Mouse (Mus musculus) megakaryocyte progenitor cell, adult 5-6 weeks (primary cell): ENCODE results near the gene Tmem19. TPM values are rescaled to one million over a fixed set of nuclear protein-coding genes. Genes with fewer than 3 reads are reported as not detected.

Source experiments
- ATAC-seq: replicated peaks from 2 replicates; pipeline ENCODE4 v1.8.0; 2016; ENCODE audit warnings: mild to moderate bottlenecking, moderate TSS enrichment, inconsistent platforms; ENCODE audit not compliant: poor library complexity
- total RNA-seq, 2 experiments: library from RNA; stranded (forward) in 1 of 2; stranded (reverse) in 1 of 2; fragments of 157-497, 149-512 nt in 1 of 2; fragments of 200-1000 nt in 1 of 2; gene quantifications; 2 replicates each; pipeline versions ENCODE4 v1.2.3 to v1.2.4; 2015 to 2017

Gene Tmem19
- 13.1 and 14.3 TPM in 2 replicates for total RNA-seq (2015)
- 14.5 and 19.4 TPM in 2 replicates for total RNA-seq (2017)

DNA sequence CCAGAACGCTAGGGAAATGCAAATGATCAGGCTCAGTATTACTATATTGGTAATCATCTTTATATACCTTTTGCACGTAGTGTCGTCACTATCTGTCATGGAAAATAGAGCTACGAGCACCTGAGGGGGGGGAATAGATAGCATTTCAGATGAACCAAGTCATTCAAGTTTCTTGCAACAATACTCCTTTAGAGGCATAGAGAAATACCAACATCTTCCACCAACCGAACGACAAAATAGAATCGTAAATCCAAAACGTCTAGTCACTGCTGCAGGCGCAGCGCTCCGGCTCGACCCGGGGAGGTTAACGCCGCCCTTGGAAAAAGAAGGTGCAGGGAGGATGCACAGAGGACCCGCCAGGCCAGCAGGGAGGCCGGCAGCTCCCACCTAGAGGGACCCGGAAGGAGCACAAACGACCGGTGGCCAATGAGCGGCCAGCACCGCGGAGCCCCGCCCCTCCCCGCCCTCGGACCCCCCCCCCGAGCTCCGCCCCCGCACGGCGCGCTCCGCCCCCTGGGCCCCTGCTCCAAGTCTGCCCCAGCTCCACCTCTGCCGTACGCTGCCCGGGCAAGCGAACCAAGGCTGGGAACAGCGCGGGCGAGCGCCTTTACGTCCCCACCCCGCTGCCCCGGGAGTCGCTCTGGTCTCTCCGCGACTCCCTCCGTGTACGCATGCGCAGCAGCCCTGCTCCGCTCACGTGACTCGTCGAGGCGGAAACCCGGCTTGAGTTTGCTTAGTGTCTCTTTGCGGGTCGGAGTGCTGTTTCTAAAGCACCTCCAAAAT lies at the start of gene Tmem19:
Gene Tmem19, minus strand, starts transcription at position 662 of the 783 bp plus-strand sequence.
- ATAC-seq = peak; percentile 94

DNA sequence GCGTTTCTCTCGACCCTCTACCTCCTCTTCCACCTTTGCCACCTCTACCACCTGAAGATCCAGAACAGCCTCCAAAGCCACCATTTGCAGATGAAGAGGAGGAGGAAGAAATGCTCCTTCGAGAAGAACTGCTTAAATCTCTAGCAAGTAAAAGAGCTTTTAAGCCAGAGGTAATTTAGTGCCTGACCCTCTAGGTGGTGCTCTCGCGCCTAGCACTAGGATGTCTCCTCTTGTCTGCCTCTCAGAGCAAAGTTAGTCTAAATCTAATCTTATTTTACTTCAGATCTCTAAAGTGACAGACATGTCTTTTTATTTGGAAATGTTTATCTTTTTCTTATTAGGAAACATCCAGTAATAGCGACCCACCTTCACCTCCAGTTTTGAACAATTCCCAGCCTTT lies 44.1 kb upstream of the Tmem19 start:
- ATAC-seq = peak; percentile 97

DNA sequence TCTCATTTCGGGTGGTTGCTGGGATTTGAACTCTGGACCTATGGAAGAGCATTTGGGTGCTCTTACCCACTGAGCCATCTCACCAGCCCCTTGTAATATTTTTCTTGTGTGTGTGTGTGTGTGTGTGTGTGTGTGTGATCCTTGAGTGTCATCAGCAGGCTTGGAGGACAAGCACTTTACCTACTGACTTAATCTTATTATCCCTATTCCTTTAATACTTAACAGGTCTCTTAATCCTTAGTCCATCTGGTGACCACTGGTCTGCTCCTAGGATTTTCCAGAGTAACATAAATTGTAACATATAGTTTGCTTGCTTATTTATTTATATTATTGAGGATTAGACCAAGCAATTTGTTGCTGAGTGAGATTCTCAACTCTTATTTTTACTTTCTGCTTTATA lies 29.6 kb upstream of the Tmem19 start:
- ATAC-seq = no peak

DNA sequence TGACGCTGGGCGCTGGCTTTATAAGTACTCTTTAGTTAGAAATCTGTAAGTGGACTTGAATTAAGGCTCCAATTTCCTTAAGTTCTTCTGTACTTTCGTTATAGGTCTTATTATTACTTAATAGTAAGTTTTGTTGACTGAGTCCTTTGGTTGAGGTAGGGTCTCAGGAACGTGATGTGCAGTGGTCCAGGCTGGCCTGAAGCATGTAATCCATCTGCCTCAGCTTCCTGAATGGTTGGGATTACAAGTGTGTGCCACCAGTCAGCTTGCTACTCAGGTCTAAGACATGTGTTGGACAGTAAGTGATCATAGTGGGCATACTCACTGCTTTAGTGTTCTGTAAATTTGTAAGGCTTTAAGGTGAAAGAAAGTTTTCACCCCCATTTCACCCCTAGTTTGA lies 28.8 kb upstream of the Tmem19 start:
- ATAC-seq = no peak

DNA sequence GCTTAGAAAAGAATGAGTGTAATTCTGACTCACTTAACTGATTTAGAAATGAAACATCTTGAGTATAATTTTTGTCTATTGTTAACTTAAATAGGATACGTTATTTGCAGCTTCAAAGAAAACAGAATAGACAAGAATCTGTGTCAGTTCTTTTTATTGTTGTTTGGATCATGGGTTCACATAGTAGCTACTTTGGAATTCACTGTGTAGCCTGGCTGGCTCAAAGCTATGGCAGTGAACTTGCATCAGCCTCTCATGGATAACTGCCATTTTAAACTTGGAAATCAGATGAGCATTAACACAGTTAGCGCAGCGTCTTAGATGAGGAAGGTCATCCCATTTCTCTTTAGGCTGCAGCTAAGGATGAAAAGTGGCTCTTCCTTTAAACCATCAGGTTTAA lies 25.6 kb upstream of the Tmem19 start:
- ATAC-seq = no peak

DNA sequence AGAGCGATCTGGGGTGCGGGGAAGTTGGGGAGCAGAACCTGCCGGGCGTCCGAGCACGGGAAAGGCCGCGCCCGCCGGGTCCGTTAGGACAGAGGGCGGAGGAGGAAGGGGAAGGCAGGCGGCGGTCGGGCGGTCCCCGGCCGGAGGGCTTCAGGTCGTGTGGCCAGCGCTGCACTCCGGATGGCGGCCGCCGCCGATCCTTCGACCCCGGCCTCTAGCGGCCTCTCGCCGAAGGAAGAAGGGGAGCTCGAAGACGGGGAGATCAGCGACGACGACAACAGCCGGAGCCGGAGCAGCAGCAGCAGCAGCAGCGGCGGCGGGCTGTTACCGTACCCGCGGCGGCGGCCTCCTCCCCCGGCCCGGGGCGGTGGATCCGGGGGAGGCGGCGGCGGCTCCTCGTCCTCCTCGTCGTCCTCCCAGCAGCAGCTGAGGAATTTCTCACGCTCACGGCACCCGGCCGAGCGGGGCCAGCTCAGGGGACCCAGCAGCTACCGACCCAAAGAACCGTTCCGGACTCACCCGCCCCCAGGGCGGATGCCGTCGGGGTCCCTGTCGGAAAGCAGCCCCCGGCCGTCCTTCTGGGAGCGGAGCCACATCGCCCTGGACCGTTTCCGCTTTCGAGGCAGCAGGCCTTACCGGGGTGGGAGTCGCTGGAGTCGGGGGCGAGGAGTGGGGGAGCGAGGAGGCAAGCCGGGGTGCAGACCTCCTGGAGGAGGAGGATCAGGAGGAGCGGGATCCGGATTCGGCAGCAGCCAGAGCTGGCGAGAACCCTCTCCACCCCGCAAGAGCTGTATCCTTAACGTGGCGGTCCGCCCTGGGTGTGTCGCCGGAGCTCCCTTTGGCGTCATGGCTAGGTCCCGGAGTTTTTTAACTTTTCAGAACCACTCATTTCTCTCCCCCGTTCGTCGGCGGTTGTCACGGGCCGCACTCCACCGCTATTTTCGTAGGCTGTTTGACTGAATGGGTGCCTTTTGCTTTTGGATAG lies 23.0 kb upstream of the Tmem19 start:
- peak; percentile 32 for ATAC-seq

DNA sequence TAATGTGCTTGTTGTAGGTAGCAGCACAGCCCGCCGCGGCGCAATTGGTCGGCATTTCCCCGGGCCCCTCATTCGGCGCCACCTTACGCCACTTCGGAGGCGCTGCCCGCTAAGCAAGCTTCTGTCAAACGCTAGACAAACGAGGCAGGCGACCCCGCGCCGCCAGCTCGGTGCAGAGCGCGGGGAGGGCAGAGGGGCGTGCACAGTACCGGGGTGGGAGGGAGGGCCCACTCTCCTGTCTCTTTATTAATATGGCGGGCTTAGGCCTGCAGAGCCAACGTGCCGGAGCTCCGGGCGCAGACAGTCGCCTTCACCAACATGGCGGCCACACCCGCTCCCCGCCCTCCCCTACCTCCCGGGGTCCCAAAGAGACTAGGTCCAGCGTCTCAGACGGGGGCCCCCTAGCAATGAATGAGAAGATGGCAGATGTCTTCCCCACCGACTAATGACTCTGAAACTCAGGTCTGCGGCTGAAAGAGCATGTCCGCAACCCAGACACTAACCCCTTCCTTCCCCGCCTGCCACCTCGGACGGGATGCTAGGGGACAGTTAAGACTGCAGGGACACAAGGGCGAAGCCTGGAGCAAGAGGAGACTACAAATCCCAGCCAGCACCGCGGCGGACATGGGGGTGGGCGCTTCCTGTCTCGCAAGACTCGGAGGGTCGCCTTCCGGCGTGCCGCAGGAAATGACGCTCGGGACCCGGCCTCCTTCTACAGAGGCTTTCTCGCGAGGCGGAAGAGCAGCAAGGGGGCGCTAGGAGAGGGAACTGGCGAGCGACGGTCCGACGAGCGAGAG lies 22.1 kb upstream of the Tmem19 start, which contains the start of the genes Thap2 and Zfc3h1:
Gene Thap2, minus strand, starts transcription at position 223 of the 797 bp plus-strand sequence.
Gene Zfc3h1, plus strand, starts transcription at position 739 of the 797 bp plus-strand sequence.
- peak; percentile 83 for ATAC-seq

DNA sequence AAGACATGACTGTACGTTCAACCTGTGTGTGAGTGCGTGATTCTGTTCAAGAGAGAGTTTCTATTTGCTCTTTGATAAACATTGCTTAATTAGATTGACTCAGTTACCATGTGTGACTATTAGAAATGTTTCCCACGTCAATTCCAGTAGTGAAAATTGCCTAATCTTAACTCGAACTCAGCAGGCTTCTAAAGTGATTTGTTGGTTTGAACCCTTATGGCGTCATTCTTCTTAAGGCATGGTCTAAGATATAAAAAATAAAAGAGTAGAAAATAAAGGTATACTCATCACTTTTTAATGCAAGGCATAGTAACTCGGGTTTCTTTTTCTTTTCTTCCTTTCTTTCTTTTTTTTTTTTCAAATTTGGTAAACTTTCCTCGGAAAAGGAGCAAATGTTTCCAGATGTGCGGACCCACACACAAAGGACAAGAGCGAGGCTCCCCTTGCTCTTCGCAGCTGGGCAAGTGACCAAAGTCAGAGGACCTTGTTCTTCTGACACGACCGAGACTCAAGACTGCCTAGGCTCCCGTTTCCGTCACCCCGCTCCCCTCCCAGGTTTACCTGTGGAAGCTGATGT lies 21.4 kb upstream of the Tmem19 start:
- no peak for ATAC-seq

DNA sequence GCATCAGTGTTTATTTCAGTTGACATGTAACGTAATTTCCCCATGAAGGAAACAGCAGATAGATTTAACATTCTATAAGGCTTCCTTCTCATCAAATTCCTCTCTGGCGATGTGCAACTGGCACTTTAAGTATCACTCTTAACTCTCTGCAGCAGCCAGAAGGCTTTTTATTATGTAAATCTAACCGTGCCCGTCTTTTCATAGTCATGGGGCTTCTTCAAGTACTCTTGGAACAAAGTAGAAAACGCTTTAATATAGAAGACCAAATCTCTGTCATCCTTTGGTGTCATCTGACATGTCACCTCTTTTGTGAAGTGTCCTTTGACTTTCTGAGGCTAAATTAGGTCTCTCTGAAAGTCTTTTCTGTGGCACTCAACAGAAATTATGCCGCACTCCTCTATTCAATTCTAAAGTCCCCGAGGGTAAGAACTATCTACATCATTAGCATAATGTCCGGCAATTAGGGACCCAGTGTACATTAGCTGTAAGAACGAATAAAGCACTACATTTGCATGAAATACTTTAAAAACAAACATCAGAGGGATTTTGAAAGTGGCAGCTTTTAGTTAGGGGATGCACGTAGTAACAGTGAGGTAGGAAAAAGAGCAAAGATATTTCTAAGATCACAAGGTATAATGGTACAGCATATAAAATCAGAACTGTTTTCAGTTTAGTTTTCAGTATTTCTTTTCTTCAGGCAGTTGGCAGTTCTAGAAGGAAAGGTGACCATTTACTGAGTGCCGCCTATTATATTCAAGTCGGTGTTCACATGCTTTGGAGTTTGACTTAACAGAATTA lies 20.7 kb upstream of the Tmem19 start:
- ATAC-seq = no peak

DNA sequence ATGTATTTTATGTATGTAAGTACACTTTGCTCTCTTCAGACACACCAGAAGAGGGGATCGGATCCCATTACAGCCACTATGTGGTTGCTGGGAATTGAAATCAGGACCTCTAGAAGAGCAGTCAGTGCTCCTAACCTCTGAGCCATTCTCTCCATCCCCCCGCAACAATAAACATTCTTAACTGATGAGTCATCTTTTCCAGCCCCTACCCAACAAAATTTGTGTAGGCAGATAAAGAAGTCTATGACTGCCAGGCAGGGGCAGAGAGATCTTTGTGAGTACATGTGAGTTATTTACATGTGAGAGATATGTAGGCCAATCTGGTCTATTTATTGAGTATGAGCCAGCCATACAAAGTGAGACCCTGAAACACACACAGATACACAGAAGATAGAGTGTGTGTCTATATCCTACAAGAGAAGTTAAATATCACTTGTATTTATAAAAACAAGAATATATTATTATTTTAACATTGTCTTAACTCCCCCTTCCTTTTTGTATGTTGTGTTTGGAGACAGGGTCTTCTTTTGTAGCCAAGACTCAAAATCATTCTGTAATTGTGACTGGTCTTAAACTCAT lies 19.3 kb upstream of the Tmem19 start:
- ATAC-seq = no peak

DNA sequence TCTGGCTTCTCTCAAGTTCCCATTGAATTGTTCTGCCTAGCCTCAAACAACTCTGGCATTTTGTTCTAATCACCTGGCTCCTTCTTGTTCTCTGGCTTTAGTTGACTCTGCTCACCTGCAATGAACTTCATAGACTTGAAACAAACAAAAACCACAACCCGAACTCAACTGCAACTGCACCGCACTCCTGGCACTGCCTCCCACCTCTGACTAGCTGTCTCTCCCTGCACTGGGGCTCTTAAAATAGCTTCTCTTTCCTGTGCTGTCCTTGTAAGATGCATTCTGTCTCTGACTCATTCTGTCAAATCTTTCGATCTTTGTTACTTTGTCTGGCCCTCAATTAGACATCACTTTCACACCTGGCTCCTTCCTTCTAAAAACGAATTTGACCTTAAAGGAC lies 850 bp upstream of the Tmem19 start:
- ATAC-seq = no peak

DNA sequence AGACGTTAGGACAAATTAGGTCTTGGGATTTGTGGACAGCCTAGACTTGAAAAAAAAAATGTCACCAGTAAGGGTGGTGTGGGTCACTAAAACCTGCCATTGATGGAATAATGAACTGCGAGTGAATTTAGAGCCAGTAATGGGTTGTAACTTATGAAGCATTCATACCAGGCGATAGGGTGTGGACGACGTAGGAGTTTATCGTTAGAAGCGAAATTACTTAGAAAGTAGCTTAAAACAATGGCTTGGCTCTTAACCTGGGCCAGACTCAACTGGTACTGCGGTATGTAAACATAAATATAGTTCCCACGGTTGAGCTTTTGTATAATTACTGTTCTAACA lies 293 bp upstream of the Tmem19 start:
- ATAC-seq = peak; percentile 15; the same call in 1 of the 2 replicates

DNA sequence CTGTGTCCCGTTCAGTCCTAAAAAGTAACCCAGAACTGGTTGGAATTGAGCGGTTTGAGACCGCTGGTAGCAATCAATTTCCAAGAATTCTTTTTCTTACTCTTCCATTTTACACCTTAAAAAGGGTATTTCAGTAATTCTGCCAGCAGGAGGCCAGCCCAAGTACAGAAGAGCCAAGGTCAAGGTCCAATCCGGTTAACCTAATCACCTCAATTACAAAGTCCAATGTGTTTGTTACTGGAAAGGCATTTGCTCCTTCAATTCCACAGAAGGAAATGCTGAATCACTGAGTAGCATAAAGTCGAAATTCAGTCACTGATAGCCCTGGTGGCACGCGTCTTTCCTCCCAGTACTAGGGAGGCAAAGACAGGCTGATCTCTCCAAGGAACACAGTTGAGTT lies 3.2 kb downstream of the Tmem19 start:
- ATAC-seq = no peak

DNA sequence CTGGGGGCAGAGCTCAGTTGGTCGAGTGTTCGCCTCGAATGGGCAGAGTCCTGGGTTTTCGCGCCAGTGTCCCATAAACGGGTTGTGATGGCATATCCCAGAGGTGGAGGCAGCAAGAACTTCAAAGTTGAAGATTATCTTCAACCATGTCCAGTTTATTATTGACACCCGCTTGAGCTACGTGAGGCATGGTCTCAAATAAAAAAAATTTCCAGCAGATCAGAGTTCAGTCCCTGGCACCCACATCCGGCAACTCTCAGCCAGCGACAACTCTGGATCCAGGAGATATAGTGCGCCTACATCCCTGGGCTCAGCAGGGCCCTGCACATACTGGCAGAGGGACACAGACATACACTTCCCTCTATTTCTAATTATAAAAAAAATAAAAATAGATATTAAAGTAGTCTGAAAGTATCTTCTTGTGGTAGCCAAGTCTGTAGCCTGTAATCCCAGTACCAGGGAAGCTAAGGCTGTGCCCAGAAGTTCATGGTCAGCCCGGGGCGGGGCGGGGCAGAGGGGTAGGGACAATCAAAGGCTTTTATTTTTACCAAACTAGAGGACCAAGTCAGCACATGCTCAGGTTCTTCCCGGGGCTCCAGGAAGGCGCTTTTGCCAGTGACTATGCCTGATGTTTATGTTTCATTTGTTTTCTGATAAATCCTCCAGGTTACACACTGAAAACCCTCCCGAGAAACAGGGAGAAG lies 3.9 kb downstream of the Tmem19 start:
- ATAC-seq = no peak

DNA sequence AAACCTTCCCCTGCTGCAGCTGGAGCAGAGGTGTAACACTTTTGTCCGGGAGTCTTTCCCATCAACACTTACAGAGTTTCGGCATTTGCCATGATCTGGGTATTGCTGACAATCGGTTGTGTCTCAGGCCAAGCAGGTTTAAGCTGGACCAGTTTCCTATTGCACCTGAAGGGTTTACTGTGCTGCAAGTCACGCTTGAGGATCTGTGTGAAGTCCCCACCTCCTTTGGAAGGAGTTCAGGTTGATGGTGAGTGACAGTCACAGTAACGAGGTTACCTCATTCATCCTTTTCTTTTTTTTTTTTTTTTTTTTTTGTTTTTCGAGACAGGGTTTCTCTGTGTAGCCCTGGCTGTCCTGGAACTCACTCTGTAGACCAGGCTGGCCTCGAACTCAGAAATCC lies 6.2 kb downstream of the Tmem19 start:
- ATAC-seq = no peak

DNA sequence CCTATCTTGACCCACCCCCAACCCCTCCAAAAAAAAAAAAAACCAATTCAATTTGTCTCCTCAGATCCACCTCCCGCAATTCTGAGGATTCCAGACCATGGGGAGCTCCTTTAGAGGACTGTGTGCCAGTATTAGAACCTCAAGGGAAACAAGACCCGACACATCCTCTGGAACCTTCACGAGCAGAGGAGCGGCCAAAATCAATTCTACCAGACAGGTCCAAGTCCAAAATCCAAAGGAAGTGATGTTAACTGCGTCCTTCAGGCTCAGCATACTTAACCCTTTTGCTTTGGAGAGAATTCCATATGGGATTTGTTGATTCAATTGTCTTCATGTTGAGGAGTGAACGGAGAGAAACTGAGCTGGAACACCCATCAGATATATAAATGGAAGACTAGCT lies 7.3 kb downstream of the Tmem19 start:
- no peak for ATAC-seq

DNA sequence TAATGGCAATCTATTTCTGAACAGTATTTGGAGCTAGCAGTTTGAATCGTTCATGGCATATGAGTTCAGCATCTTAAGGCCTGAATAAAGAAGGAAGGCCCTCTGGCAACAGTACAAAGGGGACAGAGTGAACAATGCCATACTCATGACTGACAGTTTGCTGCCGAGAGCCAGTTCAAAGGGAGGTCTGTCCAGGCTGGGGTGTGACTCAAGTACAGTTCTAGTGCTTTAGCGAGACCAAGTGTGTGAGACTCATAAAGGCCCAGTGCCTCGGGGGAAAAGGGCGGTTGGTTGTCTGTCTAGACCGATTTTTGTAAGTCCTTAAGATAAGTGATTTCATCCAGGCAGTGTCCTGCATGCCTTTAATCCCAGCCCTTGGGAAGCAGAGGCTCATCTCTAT lies 7.7 kb downstream of the Tmem19 start:
- ATAC-seq = no peak

DNA sequence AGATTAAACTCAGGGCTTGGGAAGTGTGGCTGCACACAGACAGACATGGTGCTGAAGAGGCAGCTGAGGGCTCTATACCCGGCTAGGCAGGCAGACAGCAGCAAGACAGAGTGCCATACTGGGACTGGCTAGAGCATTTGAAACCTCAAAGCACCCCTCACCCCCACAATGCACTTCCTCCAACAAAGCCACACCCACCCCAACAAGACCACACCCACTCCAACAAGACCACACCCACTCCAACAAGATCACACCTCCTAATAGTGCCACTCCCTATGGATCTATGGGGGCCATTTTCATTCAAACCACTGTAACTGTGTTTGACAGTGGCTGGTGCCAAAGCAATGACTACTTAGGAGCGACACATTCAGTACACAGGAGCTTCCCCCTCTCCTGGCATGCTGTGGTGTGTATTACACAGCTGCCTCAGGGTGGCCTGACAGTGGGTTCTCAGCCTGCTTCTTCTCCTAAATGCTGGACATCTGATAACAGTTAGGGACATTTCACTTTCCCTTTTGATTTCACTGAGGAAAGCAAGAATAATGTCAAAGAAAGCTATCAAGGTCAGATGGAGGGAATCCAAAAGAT lies 11.4 kb downstream of the Tmem19 start:
- ATAC-seq = peak; percentile 58
